Mouse (Mus musculus) kidney, adult 2 months (tissue): Measurements from ENCODE around the gene 4930442H23Rik. TPM values are rescaled to one million over a fixed set of nuclear protein-coding genes. Genes with fewer than 3 reads are reported as not detected.

ENCODE experiments used
- DNase-seq: peaks from one replicate; pipeline ENCODE4 v3.0.0; 2021
- H3K27ac ChIP-seq: fragments of 200-500 bp; 2 replicates; pipeline ENCODE4 v1.5.1; 2012; ENCODE audit warnings: low read depth, low read length, control low read depth, inconsistent platforms; ENCODE audit not compliant: insufficient read depth
- H3K27me3 ChIP-seq: fragments of 200-500 bp; replicated peaks from 2 replicates; pipeline ENCODE4 v1.6.1; 2012; ENCODE audit warnings: mild to moderate bottlenecking, moderate library complexity, low read length, inconsistent platforms; ENCODE audit not compliant: control insufficient read depth, insufficient read depth
- H3K36me3 ChIP-seq: fragments of 200-500 bp; 2 replicates; pipeline ENCODE4 v1.6.1; 2012; ENCODE audit warnings: mild to moderate bottlenecking, moderate library complexity, low read length, inconsistent platforms; ENCODE audit not compliant: control insufficient read depth, insufficient read depth
- H3K4me1 ChIP-seq: fragments of 200-500 bp; 2 replicates; pipeline ENCODE4 v1.6.1; 2011; ENCODE audit warnings: low read length; ENCODE audit not compliant: control insufficient read depth, insufficient read depth
- H3K4me3 ChIP-seq: fragments of 200-500 bp; 2 replicates; pipeline ENCODE4 v1.5.1; 2011; ENCODE audit warnings: mild to moderate bottlenecking, low read depth, low read length, control low read depth; ENCODE audit not compliant: insufficient read depth
- CTCF ChIP-seq: fragments of 200-500 bp; conservative IDR thresholded peaks from 2 replicates; pipeline ENCODE4 v1.5.1; 2011; ENCODE audit warnings: low read depth, mild to moderate bottlenecking, control low read depth, low read length, moderate library complexity, mixed read lengths; ENCODE audit not compliant: insufficient read depth, insufficient read length
- POLR2A ChIP-seq: fragments of 200-500 bp; IDR thresholded peaks from one replicate; pipeline ENCODE4 v1.6.1; 2011; ENCODE audit warnings: low read depth, low read length, control low read depth
- WGBS: fragments of 180-500 bp; shearing (Covaris S2); methylation state at CpG from one replicate; pipeline ENCODE4 v1.1.7; 2018; 5-methylcytosine and 5-hydroxymethylcytosine counted together
- polyA plus RNA-seq: library from polyadenylated mRNA; depleted of rRNA; stranded (reverse); fragments of >200 nt; gene quantifications from 2 replicates; pipeline ENCODE4 v1.2.3, GENCODE M21; 2012

The 4930442H23Rik gene
- polyA plus RNA-seq, 1 experiment, result not detected

GRCm38 (mm10) chr10:81151261-81151660 is 32.4 kb downstream of the 4930442H23Rik start:
- TF ChIP-seq CTCF, result no peak
- no peak for TF ChIP-seq POLR2A
- no peaks in the 10 kb centered on the region for H3K27me3 ChIP-seq
- no peak for DNase-seq
- H3K27ac ChIP-seq, result no peak overlapping the region
- 61% methylated on average over 6 of the region's 6 CpGs for WGBS
- H3K36me3 ChIP-seq, result peaks cover 9% of the 10 kb centered on the region
- H3K4me3 ChIP-seq, result no peak overlapping the region
- no peaks in the 10 kb centered on the region for H3K4me1 ChIP-seq

- TF ChIP-seq POLR2A (no peak), CTCF (no peak)
- WGBS, result 89% methylated on average over 4 of the region's 4 CpGs
- Histone ChIP-seq H3K4me3 (no peak overlapping the region), H3K27me3 (no peaks in the 10 kb centered on the region), H3K36me3 (peaks cover 6% of the 10 kb centered on the region), H3K27ac (no peak overlapping the region), H3K4me1 (no peaks in the 10 kb centered on the region)
- DNase-seq, result no peak
Measured at GRCm38 (mm10) chr10:81146296-81146695, 37.4 kb downstream of the 4930442H23Rik start.

- peaks cover 2% of the 10 kb centered on the region; the same call in 1 of the 2 replicates for H3K4me1 ChIP-seq
- H3K36me3 ChIP-seq, result peaks cover 6% of the 10 kb centered on the region
- H3K27me3 ChIP-seq, result no peaks in the 10 kb centered on the region
- H3K4me3 ChIP-seq, result no peak overlapping the region
- no peak for DNase-seq
- TF ChIP-seq POLR2A (no peak), CTCF (no peak)
- H3K27ac ChIP-seq, result no peak overlapping the region
- 53% methylated on average over 7 of the region's 7 CpGs for WGBS
Measured at GRCm38 (mm10) chr10:81145778-81146177, 37.9 kb downstream of the 4930442H23Rik start.

GRCm38 (mm10) chr10:81145307-81145706 is 38.3 kb downstream of the 4930442H23Rik start:
- peaks cover 6% of the 10 kb centered on the region for H3K36me3 ChIP-seq

GRCm38 (mm10) chr10:81144667-81145066 is 39.0 kb downstream of the 4930442H23Rik start:
- Histone ChIP-seq H3K36me3 (peaks cover 6% of the 10 kb centered on the region), H3K4me1 (peaks cover 12% of the 10 kb centered on the region), H3K4me3 (no peak overlapping the region), H3K27ac (no peak overlapping the region), H3K27me3 (no peaks in the 10 kb centered on the region)
- TF ChIP-seq POLR2A, result no peak
- no peak for TF ChIP-seq CTCF
- peak; percentile 61 for DNase-seq
- WGBS, result 67% methylated on average over 27 of the region's 27 CpGs

More at GRCm38 (mm10) chr10:81145307-81145706, 38.3 kb downstream of the 4930442H23Rik start:
- Histone ChIP-seq H3K27ac (no peak overlapping the region), H3K4me3 (no peak overlapping the region), H3K27me3 (no peaks in the 10 kb centered on the region), H3K4me1 (peaks cover 6% of the 10 kb centered on the region; the same call in 1 of the 2 replicates)
- DNase-seq, result no peak
- WGBS, result 83% methylated on average over 6 of the region's 6 CpGs
- TF ChIP-seq CTCF (no peak), POLR2A (no peak)

- H3K27ac ChIP-seq, result no peak overlapping the region
- TF ChIP-seq POLR2A (no peak), CTCF (no peak)
- DNase-seq, result no peak
- H3K36me3 ChIP-seq, result peaks cover 6% of the 10 kb centered on the region
- no peak overlapping the region for H3K4me3 ChIP-seq
- 92% methylated on average over 52 of the region's 52 CpGs for WGBS
- peaks cover 19% of the 10 kb centered on the region for H3K4me1 ChIP-seq
- H3K27me3 ChIP-seq, result no peaks in the 10 kb centered on the region
Measured at GRCm38 (mm10) chr10:81143845-81144437, 39.7 kb downstream of the 4930442H23Rik start.

GRCm38 (mm10) chr10:81143157-81143633 is 40.5 kb downstream of the 4930442H23Rik start:
- Histone ChIP-seq H3K36me3 (peaks cover 5% of the 10 kb centered on the region), H3K27me3 (no peaks in the 10 kb centered on the region), H3K4me1 (peaks cover 22% of the 10 kb centered on the region), H3K27ac (no peak overlapping the region), H3K4me3 (no peak overlapping the region)
- WGBS, result 87% methylated on average over 7 of the region's 7 CpGs
- TF ChIP-seq CTCF (no peak), POLR2A (no peak)
- DNase-seq, result no peak
